Mouse (Mus musculus): Measurements from ENCODE around the gene Csnk1g2. TPM values are rescaled to one million over a fixed set of nuclear protein-coding genes. Genes with fewer than 3 reads are reported as not detected.

Gene Csnk1g2
- polyA plus RNA-seq (2015; fragmentation: Nextera tagmentation; extraction: Ambion mirVana): 95.0 and 98.7 TPM in 2 replicates

GRCm38 (mm10) chr10:80622661-80623456 lies at the start of gene Csnk1g2:
Csnk1g2 (plus strand) TSS chr10:80622838.

GRCm38 (mm10) chr10:80577195-80578130 lies 45.2 kb upstream of the Csnk1g2 start, which contains the start of gene Klf16:
Klf16 (minus strand) TSS chr10:80577321.

GRCm38 (mm10) chr10:80589879-80590854 lies 32.5 kb upstream of the Csnk1g2 start, which contains the start of gene Abhd17a:
Abhd17a (minus strand) TSS chr10:80590341.

GRCm38 (mm10) chr10:80602698-80603325 lies 19.8 kb upstream of the Csnk1g2 start, which contains the start of the genes Scamp4 and Adat3:
Scamp4 (plus strand) TSS chr10:80602872.
Adat3 (plus strand) TSS chr10:80602880.

GRCm38 (mm10) chr10:80605721-80606120 lies 16.9 kb upstream of the Csnk1g2 start, which contains the start of gene Gm49322:
Gm49322 (plus strand) TSS chr10:80606021.

GRCm38 (mm10) chr10:80656863-80657623 lies 34.4 kb downstream of the Csnk1g2 start, which contains the start of gene Btbd2:
Btbd2 (minus strand) TSS chr10:80657071.

GRCm38 (mm10) chr10:80677942-80678436 lies 55.4 kb downstream of the Csnk1g2 start, which contains the start of gene Mknk2:
Mknk2 (minus strand) TSS chr10:80678112.

Small RNA genes lying within 50 kb of the gene (microRNA-seq; reads per million reads assigned to microRNA genes)
- not detected for gene Mir6912

Other genes starting within 250 kb of the Csnk1g2 start
- 3.7 and 4.2 TPM in 2 replicates for gene Mex3d, start 235.2 kb upstream of the Csnk1g2 start, polyA plus RNA-seq (2015; fragmentation: Nextera tagmentation; extraction: Ambion mirVana)
- 93.3 and 96.5 TPM in 2 replicates for gene Mbd3, start 223.3 kb upstream of the Csnk1g2 start, polyA plus RNA-seq (2015; fragmentation: Nextera tagmentation; extraction: Ambion mirVana)
- 829 and 1,098 TPM in 2 replicates for gene Uqcr11, start 216.0 kb upstream of the Csnk1g2 start, polyA plus RNA-seq (2015; fragmentation: Nextera tagmentation; extraction: Ambion mirVana)
- gene Tcf3, start 189.2 kb upstream of the Csnk1g2 start, polyA plus RNA-seq (2015; fragmentation: Nextera tagmentation; extraction: Ambion mirVana): 28.2 and 29.8 TPM in 2 replicates
- not detected in 2 replicates for gene Onecut3, start 128.0 kb upstream of the Csnk1g2 start, polyA plus RNA-seq (2015; fragmentation: Nextera tagmentation; extraction: Ambion mirVana)
- gene Atp8b3, start 83.7 kb upstream of the Csnk1g2 start, polyA plus RNA-seq (2015; fragmentation: Nextera tagmentation; extraction: Ambion mirVana): 0.05 and 0.07 TPM in 2 replicates
- 8.7 and 9.3 TPM in 2 replicates for gene Rexo1, start 61.3 kb upstream of the Csnk1g2 start, polyA plus RNA-seq (2015; fragmentation: Nextera tagmentation; extraction: Ambion mirVana)
- 8.8 and 9.9 TPM in 2 replicates for gene Klf16, start 45.5 kb upstream of the Csnk1g2 start, polyA plus RNA-seq (2015; fragmentation: Nextera tagmentation; extraction: Ambion mirVana)
- 73.0 and 80.4 TPM in 2 replicates for gene Abhd17a, start 32.5 kb upstream of the Csnk1g2 start, polyA plus RNA-seq (2015; fragmentation: Nextera tagmentation; extraction: Ambion mirVana)
- 62.1 and 62.3 TPM in 2 replicates for gene Scamp4, start 20.0 kb upstream of the Csnk1g2 start, polyA plus RNA-seq (2015; fragmentation: Nextera tagmentation; extraction: Ambion mirVana)
- gene Adat3, start 20.0 kb upstream of the Csnk1g2 start, polyA plus RNA-seq (2015; fragmentation: Nextera tagmentation; extraction: Ambion mirVana): 3.7 and 5.5 TPM in 2 replicates
- 0.82 and 1.4 TPM in 2 replicates for gene Gm49322, start 16.8 kb upstream of the Csnk1g2 start, polyA plus RNA-seq (2015; fragmentation: Nextera tagmentation; extraction: Ambion mirVana)
- 29.3 and 31.7 TPM in 2 replicates for gene Btbd2, start 34.2 kb downstream of the Csnk1g2 start, polyA plus RNA-seq (2015; fragmentation: Nextera tagmentation; extraction: Ambion mirVana)
- 40.8 and 44.3 TPM in 2 replicates for gene Mknk2, start 55.3 kb downstream of the Csnk1g2 start, polyA plus RNA-seq (2015; fragmentation: Nextera tagmentation; extraction: Ambion mirVana)
- 64.5 and 80.1 TPM in 2 replicates for gene Mob3a, start 79.1 kb downstream of the Csnk1g2 start, polyA plus RNA-seq (2015; fragmentation: Nextera tagmentation; extraction: Ambion mirVana)
- gene Izumo4, start 79.3 kb downstream of the Csnk1g2 start, polyA plus RNA-seq (2015; fragmentation: Nextera tagmentation; extraction: Ambion mirVana): 16.9 and 19.6 TPM in 2 replicates
- 44.7 and 50.1 TPM in 2 replicates for gene Ap3d1, start 119.4 kb downstream of the Csnk1g2 start, polyA plus RNA-seq (2015; fragmentation: Nextera tagmentation; extraction: Ambion mirVana)
- 6.0 and 6.6 TPM in 2 replicates for gene Dot1l, start 132.4 kb downstream of the Csnk1g2 start, polyA plus RNA-seq (2015; fragmentation: Nextera tagmentation; extraction: Ambion mirVana)
- gene Sf3a2, start 175.4 kb downstream of the Csnk1g2 start, polyA plus RNA-seq (2015; fragmentation: Nextera tagmentation; extraction: Ambion mirVana): 34.2 and 40.0 TPM in 2 replicates
- gene Plekhj1, start 175.8 kb downstream of the Csnk1g2 start, polyA plus RNA-seq (2015; fragmentation: Nextera tagmentation; extraction: Ambion mirVana): 63.9 and 66.1 TPM in 2 replicates
- not detected in 2 replicates for gene Amh, start 182.4 kb downstream of the Csnk1g2 start, polyA plus RNA-seq (2015; fragmentation: Nextera tagmentation; extraction: Ambion mirVana)
- 2.2 and 2.9 TPM in 2 replicates for gene Jsrp1, start 190.7 kb downstream of the Csnk1g2 start, polyA plus RNA-seq (2015; fragmentation: Nextera tagmentation; extraction: Ambion mirVana)
- 1,130 and 1,319 TPM in 2 replicates for gene Oaz1, start 203.8 kb downstream of the Csnk1g2 start, polyA plus RNA-seq (2015; fragmentation: Nextera tagmentation; extraction: Ambion mirVana)
- gene Lingo3, start 221.2 kb downstream of the Csnk1g2 start, polyA plus RNA-seq (2015; fragmentation: Nextera tagmentation; extraction: Ambion mirVana): not detected in 2 replicates
- gene Lsm7, start 232.4 kb downstream of the Csnk1g2 start, polyA plus RNA-seq (2015; fragmentation: Nextera tagmentation; extraction: Ambion mirVana): 135 and 148 TPM in 2 replicates
- 17.8 and 19.5 TPM in 2 replicates for gene Sppl2b, start 232.4 kb downstream of the Csnk1g2 start, polyA plus RNA-seq (2015; fragmentation: Nextera tagmentation; extraction: Ambion mirVana)
- gene Tmprss9, start 249.0 kb downstream of the Csnk1g2 start, polyA plus RNA-seq (2015; fragmentation: Nextera tagmentation; extraction: Ambion mirVana): not detected in 2 replicates

Measured in urinary bladder, postnatal 0 days (tissue).